Mouse (Mus musculus) layer of hippocampus, adult 6 months (tissue): ENCODE data around the gene Ski. TPM values are rescaled to one million over a fixed set of nuclear protein-coding genes. Genes with fewer than 3 reads are reported as not detected.

ENCODE experiments used
- long read RNA-seq, 2 experiments: library from polyadenylated mRNA; unstranded; transcript quantifications; one replicate each; pipeline ENCODE4 v2.0.0; 2019 to 2020
- polyA plus RNA-seq: library from polyadenylated mRNA; unstranded; fragments of <200 nt; fragmentation: Nextera tagmentation; gene quantifications from 2 replicates; pipeline ENCODE4 v1.2.3, GENCODE M21; 2021

Gene Ski
- 15.4 and 15.8 TPM in 2 replicates for polyA plus RNA-seq
- long read RNA-seq, experiment 1, full-length matches to known transcripts: 3 of 45 reads
- long read RNA-seq, experiment 1, partial matches to known transcripts: 7 of 45 reads
- long read RNA-seq, experiment 1, other reads (novel, unspliced or antisense): 35 of 45 reads
- long read RNA-seq, experiment 2, partial matches to known transcripts: 5 of 68 reads
- long read RNA-seq, experiment 2, other reads (novel, unspliced or antisense): 63 of 68 reads

DNA sequence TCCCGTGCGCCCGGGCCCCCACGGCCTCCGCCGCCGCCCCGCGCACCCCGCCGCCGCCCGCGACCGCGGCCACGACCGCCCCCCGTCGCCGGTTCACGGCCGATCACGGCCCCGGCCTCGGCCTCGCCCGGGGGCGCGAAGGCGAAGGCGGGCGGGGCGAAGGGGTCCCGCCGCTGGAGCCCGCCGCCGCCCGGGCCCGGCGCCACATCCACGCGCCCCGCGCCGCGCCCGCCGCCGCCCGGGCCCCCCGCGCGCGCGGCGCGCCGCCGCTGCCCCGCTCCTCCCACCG is at the start of gene Ski:
TSS of gene Ski (minus strand) at position 41 of the 289 bp plus-strand sequence.

DNA sequence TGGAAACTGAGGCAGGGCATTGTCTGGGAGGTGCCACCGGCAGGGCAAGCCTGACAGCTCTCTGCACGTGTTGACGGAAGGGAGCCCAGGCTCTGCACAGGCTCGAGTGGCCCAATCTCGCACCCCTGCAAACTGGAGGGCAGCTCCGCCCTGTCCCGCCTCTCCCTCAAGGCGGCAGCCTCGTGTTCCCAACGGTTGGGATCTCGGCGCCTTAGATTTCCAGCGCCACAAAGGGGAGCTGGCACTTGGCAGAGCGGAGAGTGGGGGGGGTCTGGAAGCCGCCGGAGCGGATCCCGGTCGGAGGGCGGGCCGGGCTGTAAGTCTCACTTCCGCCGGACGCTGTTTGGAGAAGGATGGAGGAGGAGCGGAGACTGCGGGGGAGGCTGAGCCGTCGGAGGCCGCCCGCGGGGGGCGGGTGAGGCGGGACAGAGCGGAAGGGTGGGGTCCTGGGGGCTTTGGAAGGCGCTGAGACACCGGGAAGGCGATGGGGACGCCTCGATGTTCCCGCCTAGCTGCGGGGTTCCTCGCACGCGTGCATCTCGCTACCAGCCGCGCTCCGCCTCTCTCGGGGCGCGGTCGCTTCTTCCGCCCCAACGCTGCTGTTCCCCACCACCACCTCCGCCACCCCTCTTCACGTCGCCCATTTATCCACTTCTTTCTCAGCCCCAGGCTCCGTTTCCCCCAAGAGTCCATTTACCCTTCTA is 27.4 kb upstream of the Ski start, which contains the start of gene Faap20:
TSS of gene Faap20 (plus strand) at position 155 of the 704 bp plus-strand sequence.

Other genes with a start within 250 kb of the Ski start
- gene Plch2, start 165.8 kb downstream of the Ski start, polyA plus RNA-seq: 15.6 and 18.7 TPM in 2 replicates
- gene Pex10, start 155.6 kb downstream of the Ski start, polyA plus RNA-seq: 8.9 and 10.7 TPM in 2 replicates
- 202 and 207 TPM in 2 replicates for gene Rer1, start 136.2 kb downstream of the Ski start, polyA plus RNA-seq
- 3.4 and 5.5 TPM in 2 replicates for gene Morn1, start 136.0 kb downstream of the Ski start, polyA plus RNA-seq
- 34.0 and 38.9 TPM in 2 replicates for gene Faap20, start 27.2 kb upstream of the Ski start, polyA plus RNA-seq
- 92.9 and 103 TPM in 2 replicates for gene Prkcz, start 138.8 kb upstream of the Ski start, polyA plus RNA-seq
- 30.7 and 34.2 TPM in 2 replicates for gene Gabrd, start 175.5 kb upstream of the Ski start, polyA plus RNA-seq
- 5.1 and 5.3 TPM in 2 replicates for gene Cfap74, start 186.6 kb upstream of the Ski start, polyA plus RNA-seq
- gene Tmem52, start 246.5 kb upstream of the Ski start, polyA plus RNA-seq: 7.6 and 8.3 TPM in 2 replicates